Mouse (Mus musculus) liver, adult 2 months (tissue): ENCODE results near the gene Ddx54. TPM values are rescaled to one million over a fixed set of nuclear protein-coding genes. Genes with fewer than 3 reads are reported as not detected.
A peak's percentile ranks its signal among the peaks of the same experiment; 100 is the strongest.

Source experiments
- DNase-seq: peaks from one replicate; pipeline ENCODE4 v3.0.0-alpha.2; 2011; ENCODE audit warnings: low read depth, low spot score; ENCODE audit errors: extremely low read depth
- H3K27ac ChIP-seq: fragments of 200-500 bp; replicated peaks from 2 replicates; pipeline ENCODE4 v1.5.1; 2012; ENCODE audit warnings: low read depth, mild to moderate bottlenecking, control low read depth, inconsistent platforms, low read length; ENCODE audit not compliant: insufficient read depth
- H3K27me3 ChIP-seq: fragments of 200-500 bp; 2 replicates; pipeline ENCODE4 v1.6.1; 2012; ENCODE audit warnings: mild to moderate bottlenecking, moderate library complexity, low read length, inconsistent platforms; ENCODE audit not compliant: control insufficient read depth, insufficient read depth
- H3K36me3 ChIP-seq: fragments of 200-500 bp; 2 replicates; pipeline ENCODE4 v1.6.1; 2012; ENCODE audit warnings: low read length, inconsistent platforms; ENCODE audit not compliant: control insufficient read depth, insufficient read depth
- H3K4me1 ChIP-seq: fragments of 200-500 bp; 2 replicates; pipeline ENCODE4 v1.6.1; 2011; ENCODE audit warnings: low read length; ENCODE audit not compliant: control insufficient read depth, insufficient read depth
- H3K4me3 ChIP-seq: fragments of 200-500 bp; 2 replicates; pipeline ENCODE4 v1.5.1; 2011; ENCODE audit warnings: low read depth, mild to moderate bottlenecking, control low read depth, low read length, moderate library complexity; ENCODE audit not compliant: insufficient read depth
- H3K79me2 ChIP-seq: fragments of 200-500 bp; 2 replicates; pipeline ENCODE4 v1.6.1; 2012; ENCODE audit warnings: inconsistent platforms, mild to moderate bottlenecking, low read length, moderate library complexity; ENCODE audit not compliant: control insufficient read depth, insufficient read depth
- H3K9ac ChIP-seq: fragments of 200-500 bp; 2 replicates; pipeline ENCODE4 v1.6.1; 2012; ENCODE audit warnings: low read depth, mild to moderate bottlenecking, control low read depth, inconsistent platforms, low read length
- CTCF ChIP-seq: fragments of 200-500 bp; IDR thresholded peaks from 2 replicates; pipeline ENCODE4 v1.5.1; 2011; ENCODE audit warnings: low read depth, low read length, control low read depth
- POLR2A ChIP-seq: fragments of 200-500 bp; IDR thresholded peaks from 2 replicates; pipeline ENCODE4 v1.6.1; 2011; ENCODE audit warnings: low read length, control low read depth; ENCODE audit not compliant: insufficient read depth; ENCODE audit errors: extremely low read depth
- WGBS: fragments of 180-500 bp; shearing (Covaris S2); methylation state at CpG from one replicate; pipeline ENCODE4 v1.1.7; 2018; 5-methylcytosine and 5-hydroxymethylcytosine counted together
- polyA plus RNA-seq: library from polyadenylated mRNA; depleted of rRNA; stranded (reverse); fragments of >200 nt; gene quantifications from 2 replicates; pipeline ENCODE4 v1.2.3, GENCODE M21; 2012
- total RNA-seq: library from RNA; depleted of rRNA; stranded (reverse); fragments of >200 nt; gene quantifications from 2 replicates; pipeline ENCODE4 v1.2.3, GENCODE M21; 2014

Gene Ddx54
- total and polyA plus RNA-seq, 2 experiments, result 15.2 to 24.2 TPM

- H3K36me3 ChIP-seq, result peaks cover 10% of the 10 kb centered on the region; the same call in 1 of the 2 replicates
- H3K27ac ChIP-seq, result no peak overlapping the region
- H3K4me3 ChIP-seq, result no peak overlapping the region
- TF ChIP-seq CTCF, result peak; percentile 98
- no peak for TF ChIP-seq POLR2A
- 73% methylated on average over 18 of the region's 18 CpGs for WGBS
- no peak overlapping the region for H3K9ac ChIP-seq
- H3K4me1 ChIP-seq, result no peaks in the 10 kb centered on the region
- no peaks in the 10 kb centered on the region for H3K27me3 ChIP-seq
- H3K79me2 ChIP-seq, result peaks cover 4% of the 10 kb centered on the region; the same call in 1 of the 2 replicates
- peak; percentile 20 for DNase-seq
These were observed 8.0 kb downstream of the Ddx54 start for GRCm38 (mm10) chr5:120620375-120621077.

- H3K27ac ChIP-seq, result no peak overlapping the region
These were observed 8.7 kb downstream of the Ddx54 start for GRCm38 (mm10) chr5:120621078-120621765.

GRCm38 (mm10) chr5:120621846-120622197, 9.3 kb downstream of the Ddx54 start:
- H3K27ac ChIP-seq, result no peak overlapping the region
- no peak overlapping the region for H3K4me3 ChIP-seq
- DNase-seq, result no peak
- no peak overlapping the region for H3K9ac ChIP-seq
- H3K79me2 ChIP-seq, result no peaks in the 10 kb centered on the region
- H3K27me3 ChIP-seq, result no peaks in the 10 kb centered on the region
- no peaks in the 10 kb centered on the region for H3K4me1 ChIP-seq
- no peak for TF ChIP-seq POLR2A
- no peak for TF ChIP-seq CTCF
- 94% methylated on average over 10 of the region's 10 CpGs for WGBS
- H3K36me3 ChIP-seq, result peaks cover 11% of the 10 kb centered on the region; the same call in 1 of the 2 replicates

More at GRCm38 (mm10) chr5:120621078-120621765, 8.7 kb downstream of the Ddx54 start:
- Histone ChIP-seq H3K9ac (no peak overlapping the region), H3K79me2 (peaks cover under 1% of the 10 kb centered on the region; the same call in 1 of the 2 replicates), H3K27me3 (no peaks in the 10 kb centered on the region), H3K4me1 (no peaks in the 10 kb centered on the region), H3K36me3 (peaks cover 10% of the 10 kb centered on the region; the same call in 1 of the 2 replicates), H3K4me3 (no peak overlapping the region)
- TF ChIP-seq POLR2A (no peak), CTCF (no peak)
- DNase-seq, result no peak
- 93% methylated on average over 23 of the region's 23 CpGs for WGBS

- Histone ChIP-seq H3K27me3 (no peaks in the 10 kb centered on the region), H3K36me3 (peaks cover 12% of the 10 kb centered on the region; the same call in 1 of the 2 replicates), H3K4me3 (no peak overlapping the region), H3K27ac (no peak overlapping the region), H3K79me2 (no peaks in the 10 kb centered on the region), H3K9ac (no peak overlapping the region), H3K4me1 (no peaks in the 10 kb centered on the region)
- TF ChIP-seq CTCF, result no peak
- no peak for TF ChIP-seq POLR2A
- DNase-seq, result no peak
- 83% methylated on average over 5 of the region's 5 CpGs for WGBS
These were observed 9.8 kb downstream of the Ddx54 start for GRCm38 (mm10) chr5:120622198-120622851.

- no peak overlapping the region for H3K27ac ChIP-seq
- peaks cover 12% of the 10 kb centered on the region; the same call in 1 of the 2 replicates for H3K36me3 ChIP-seq
- WGBS, result 91% methylated on average over 10 of the region's 10 CpGs
- no peaks in the 10 kb centered on the region for H3K4me1 ChIP-seq
- H3K27me3 ChIP-seq, result no peaks in the 10 kb centered on the region
- H3K4me3 ChIP-seq, result no peak overlapping the region
- no peaks in the 10 kb centered on the region for H3K79me2 ChIP-seq
- H3K9ac ChIP-seq, result no peak overlapping the region
- no peak for DNase-seq
- TF ChIP-seq POLR2A (no peak), CTCF (no peak)
These were observed 11.9 kb downstream of the Ddx54 start for GRCm38 (mm10) chr5:120624427-120624826.
